Mouse (Mus musculus) limb, embryonic 12.5 days (tissue): Measurements from ENCODE around the gene Tada2a. TPM values are rescaled to one million over a fixed set of nuclear protein-coding genes. Genes with fewer than 3 reads are reported as not detected.

Experiments
- ATAC-seq: fragments of 200-750 bp; cut with Nextera tagmentation; 2 replicates; pipeline ENCODE4 v1.8.0; 2017; ENCODE audit warnings: low read depth, moderate TSS enrichment; ENCODE audit not compliant: insufficient number of reproducible peaks, insufficient read depth, low FRiP score, low TSS enrichment
- H3K27ac ChIP-seq: fragments of 300-500 bp; sonication (generic); 2 replicates; pipeline ENCODE4 v1.5.1; 2016; ENCODE audit warnings: mild to moderate bottlenecking, moderate library complexity
- H3K27me3 ChIP-seq: fragments of 300-500 bp; sonication (generic); 2 replicates; pipeline ENCODE4 v1.6.1; 2016; ENCODE audit warnings: mild to moderate bottlenecking, moderate library complexity
- H3K36me3 ChIP-seq: fragments of 300-500 bp; sonication (generic); 2 replicates; pipeline ENCODE4 v1.6.1; 2016; ENCODE audit warnings: mild to moderate bottlenecking, moderate library complexity
- H3K4me1 ChIP-seq: fragments of 300-500 bp; sonication (generic); replicated peaks from 2 replicates; pipeline ENCODE4 v1.6.1; 2016
- H3K4me2 ChIP-seq: fragments of 300-500 bp; sonication (generic); 2 replicates; pipeline ENCODE4 v1.6.1; 2016; ENCODE audit warnings: mild to moderate bottlenecking, moderate library complexity
- H3K4me3 ChIP-seq: fragments of 300-500 bp; sonication (generic); replicated peaks from 2 replicates; pipeline ENCODE4 v1.5.1; 2016; ENCODE audit warnings: mild to moderate bottlenecking
- H3K9ac ChIP-seq: fragments of 300-500 bp; sonication (generic); replicated peaks from 2 replicates; pipeline ENCODE4 v1.6.1; 2016; ENCODE audit warnings: mild to moderate bottlenecking, moderate library complexity
- H3K9me3 ChIP-seq: fragments of 300-500 bp; sonication (generic); 2 replicates; pipeline ENCODE4 v1.6.1; 2016; ENCODE audit warnings: mild to moderate bottlenecking, moderate library complexity
- WGBS: fragments of 180-500 bp; shearing (Covaris S2); methylation state at CpG from one replicate; pipeline ENCODE4 v1.1.7; 2016; 5-methylcytosine and 5-hydroxymethylcytosine counted together
- polyA plus RNA-seq: library from polyadenylated mRNA; unstranded; fragments of >200 nt; fragmentation: Nextera tagmentation; extraction: Ambion mirVana; gene quantifications from 2 replicates; pipeline ENCODE4 v1.2.1, GENCODE M21; 2016

The Tada2a gene
- polyA plus RNA-seq, 1 experiment from 2014 or later: 41.2 TPM

DNA sequence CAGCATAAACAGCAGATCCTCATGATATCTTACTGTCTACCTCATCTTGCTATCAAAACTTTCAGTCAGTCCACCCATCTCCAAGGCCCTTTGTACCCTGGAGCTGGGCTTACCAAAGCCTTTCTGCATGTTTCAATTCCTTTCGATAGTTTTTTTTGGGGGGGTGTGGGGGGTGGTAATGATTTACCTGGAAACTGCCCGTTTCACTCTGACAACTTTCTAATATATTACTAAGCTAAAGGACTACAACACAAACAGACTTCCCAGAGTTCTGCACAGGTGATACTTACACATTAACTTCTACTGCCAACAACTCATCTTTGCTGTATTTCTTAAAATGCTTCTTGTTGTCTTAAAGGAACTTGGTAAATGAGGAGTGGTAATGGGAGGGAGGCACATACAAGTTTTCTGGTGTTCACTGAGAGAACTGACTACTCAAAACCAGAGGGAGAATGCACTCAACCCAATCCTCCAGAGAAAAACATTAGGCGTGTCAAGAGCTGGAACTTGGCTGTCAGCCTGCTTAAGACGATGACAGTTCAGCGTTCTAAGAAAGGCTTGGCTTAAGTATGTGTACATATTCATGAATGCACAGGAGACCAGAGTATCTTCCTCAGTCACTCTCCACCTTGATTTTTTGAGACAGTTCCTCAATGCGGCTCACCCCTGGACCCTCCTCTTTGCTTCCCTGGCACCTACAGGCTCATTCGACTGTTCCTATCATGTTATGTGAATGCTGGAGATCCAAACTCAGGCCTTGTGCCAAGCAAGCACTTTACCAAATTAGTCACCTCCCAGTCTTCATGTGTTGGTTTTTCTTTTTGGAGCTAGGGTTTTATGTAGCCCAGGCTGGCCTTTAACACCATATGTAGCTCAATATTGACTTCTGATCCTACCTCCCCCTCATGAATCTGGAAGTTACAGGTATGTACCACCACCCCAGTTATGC lies 55.3 kb downstream of the Tada2a start:
- ATAC-seq: no peak
- 0 out of 2 replicates have a peak overlapping the region, but pooled peaks have one; percentile 17 for H3K27ac ChIP-seq

DNA sequence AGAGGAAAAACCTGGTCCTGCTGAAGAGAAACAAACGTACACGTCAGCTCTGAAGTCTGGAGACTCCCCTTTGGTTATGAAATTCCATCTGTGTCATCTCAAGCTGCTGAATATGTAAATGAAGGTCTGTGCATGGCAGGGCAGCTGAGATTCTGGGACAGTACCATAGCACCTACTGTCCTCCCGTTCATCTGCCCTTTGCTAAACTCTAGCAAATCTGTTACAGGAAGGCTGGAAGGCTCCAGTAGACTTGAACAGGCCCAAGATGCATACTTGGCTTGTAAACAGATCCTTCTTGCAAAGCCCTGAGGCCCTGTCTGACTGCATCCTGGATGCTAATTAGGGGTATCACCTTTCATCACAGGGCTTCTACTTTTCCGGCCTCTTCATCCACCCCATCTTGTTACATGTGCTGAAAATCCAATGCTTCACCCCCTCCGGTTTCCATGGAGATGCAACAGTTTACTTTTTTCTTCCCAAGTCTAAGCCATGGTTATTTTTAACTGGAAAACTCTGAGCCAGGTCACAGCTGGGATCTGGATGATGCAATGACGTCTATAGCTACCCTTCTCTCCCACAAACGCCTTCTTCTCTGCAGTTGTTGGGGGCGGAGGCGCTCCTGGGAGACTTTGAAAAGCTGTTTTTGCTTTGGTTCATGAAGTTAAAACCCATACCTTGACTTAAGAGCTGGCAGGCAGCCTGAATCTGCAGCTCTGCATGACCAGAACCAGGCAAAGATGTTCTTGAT lies 56.3 kb downstream of the Tada2a start:
- Histone ChIP-seq H3K27me3 (peaks cover 20% of the 10 kb centered on the region), H3K4me2 (no peak overlapping the region), H3K9me3 (no peaks in the 10 kb centered on the region), H3K27ac (peak overlapping the region; percentile 41; the same call in 1 of the 2 replicates), H3K36me3 (no peaks in the 10 kb centered on the region), H3K4me1 (peaks cover 13% of the 10 kb centered on the region), H3K4me3 (no peak overlapping the region), H3K9ac (no peak overlapping the region)
- no peak for ATAC-seq
- 38% methylated on average over 9 of the region's 9 CpGs for WGBS

More for the DNA sequence above, 55.3 kb downstream of the Tada2a start:
- H3K4me2 ChIP-seq: no peak overlapping the region
- no peak overlapping the region for H3K9ac ChIP-seq
- no peaks in the 10 kb centered on the region for H3K9me3 ChIP-seq
- no peak overlapping the region for H3K4me3 ChIP-seq
- peaks cover 10% of the 10 kb centered on the region for H3K27me3 ChIP-seq
- peaks cover 9% of the 10 kb centered on the region for H3K36me3 ChIP-seq
- 86% methylated on average over 7 of the region's 7 CpGs for WGBS
- H3K4me1 ChIP-seq: peaks cover 13% of the 10 kb centered on the region

DNA sequence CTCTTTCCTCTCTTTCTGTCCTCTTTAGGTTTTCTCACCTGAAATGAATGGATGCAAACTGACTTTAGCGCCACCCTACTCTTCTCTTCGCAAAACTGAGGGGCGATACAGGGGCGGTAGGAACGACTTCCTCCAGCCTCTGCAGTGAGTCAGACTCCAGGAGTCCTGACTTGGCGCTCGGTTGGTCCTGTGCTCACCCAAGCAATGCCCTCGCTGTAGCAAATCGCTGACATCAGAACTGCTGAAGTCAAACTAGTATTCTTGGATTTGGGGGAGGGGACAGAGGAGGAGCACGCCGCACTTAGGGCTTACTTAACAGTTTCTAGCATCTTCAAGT lies 60.4 kb downstream of the Tada2a start, which contains the start of gene Dusp14:
Gene Dusp14 (minus strand): TSS at position 228 of the 337 bp plus-strand sequence.
- no peaks in the 10 kb centered on the region for H3K36me3 ChIP-seq
- H3K4me3 ChIP-seq: peak within 1 kb of the TSS; percentile 73
- H3K4me1 ChIP-seq: peaks cover 26% of the 10 kb centered on the region
- peaks cover 48% of the 10 kb centered on the region for H3K27me3 ChIP-seq
- peak within 1 kb of the TSS; percentile 73 for H3K9ac ChIP-seq
- no peak within 1 kb of the TSS for H3K27ac ChIP-seq
- no peak for ATAC-seq
- 11% methylated on average over 11 of the region's 11 CpGs for WGBS
- H3K9me3 ChIP-seq: no peaks in the 10 kb centered on the region
- peak within 1 kb of the TSS; percentile 79 for H3K4me2 ChIP-seq

DNA sequence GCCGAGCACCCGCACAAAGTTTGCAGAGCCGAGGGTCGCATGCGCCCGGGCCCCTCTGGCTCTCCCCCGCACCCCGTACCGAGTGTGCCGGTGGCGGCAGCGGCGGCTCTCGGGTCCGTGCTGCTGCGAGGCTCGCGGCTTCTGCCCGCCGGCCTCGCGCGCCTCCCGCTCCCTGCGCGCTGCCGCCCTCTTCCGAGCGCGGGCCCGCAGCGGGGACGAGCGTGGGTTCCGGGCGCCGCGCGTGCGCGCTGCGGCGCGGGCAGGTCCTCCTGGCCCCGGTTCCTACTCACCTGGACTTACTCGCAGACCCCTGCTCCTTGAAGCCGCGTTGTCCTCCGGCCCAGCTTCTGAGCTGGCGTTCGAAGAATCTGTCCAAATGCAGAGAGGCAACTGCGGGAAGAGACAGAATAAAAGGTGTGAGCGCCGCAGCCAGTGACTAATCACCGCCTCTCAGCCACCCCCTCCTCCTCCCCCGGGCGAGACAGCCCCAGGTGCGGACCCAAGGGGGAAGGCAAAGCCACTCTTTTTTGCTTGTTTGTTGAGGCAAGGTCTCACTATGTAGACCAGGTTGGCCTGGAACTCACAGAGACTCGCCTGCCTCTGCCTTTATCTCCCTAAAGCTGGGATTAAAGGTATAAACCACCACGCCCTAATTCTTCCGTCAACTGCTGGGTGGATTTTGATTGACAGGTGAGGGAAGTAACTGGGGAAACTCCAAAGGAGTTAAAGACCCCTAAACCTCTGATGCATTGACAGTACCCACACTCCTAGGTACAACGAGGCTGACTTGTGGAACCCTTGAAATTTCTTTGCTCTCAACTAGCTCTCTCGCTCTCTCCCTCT lies 61.0 kb downstream of the Tada2a start:
- peaks cover 48% of the 10 kb centered on the region for H3K27me3 ChIP-seq
- no peak overlapping the region for H3K27ac ChIP-seq
- 0 out of 2 replicates have a peak, but pooled peaks have one; percentile 17 for ATAC-seq
- H3K9ac ChIP-seq: peak overlapping the region; percentile 73
- H3K9me3 ChIP-seq: no peaks in the 10 kb centered on the region
- H3K4me3 ChIP-seq: peak overlapping the region; percentile 73
- no peaks in the 10 kb centered on the region for H3K36me3 ChIP-seq
- peaks cover 21% of the 10 kb centered on the region for H3K4me1 ChIP-seq
- WGBS: 2% methylated on average over 63 of the region's 63 CpGs
- peak overlapping the region; percentile 79 for H3K4me2 ChIP-seq

DNA sequence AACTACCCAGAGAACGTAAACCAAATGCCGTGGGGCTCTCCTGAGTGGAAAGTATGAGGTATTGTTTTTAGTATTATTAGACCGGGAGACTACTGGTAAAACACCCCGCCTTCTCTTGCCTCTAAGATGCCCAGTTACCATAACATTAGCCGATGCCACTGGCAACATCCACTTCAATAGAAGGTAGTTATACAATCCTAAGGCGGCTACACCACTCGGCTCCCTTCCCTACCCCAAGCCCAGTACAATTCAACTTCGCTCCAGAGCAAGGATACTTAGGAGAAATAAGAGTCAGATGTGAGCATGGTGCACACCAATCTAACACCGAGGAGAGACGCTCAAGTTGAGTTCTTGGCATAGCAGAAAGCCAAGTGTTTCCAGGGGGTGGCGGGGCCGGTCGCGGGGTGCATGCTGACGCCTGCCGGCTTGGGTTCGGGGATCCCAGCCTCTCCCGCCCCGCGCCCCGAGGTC lies 61.6 kb downstream of the Tada2a start:
- Histone ChIP-seq H3K27ac (no peak overlapping the region), H3K4me2 (peak overlapping the region; percentile 79), H3K36me3 (no peaks in the 10 kb centered on the region), H3K4me3 (peak overlapping the region; percentile 73), H3K9me3 (no peaks in the 10 kb centered on the region), H3K27me3 (peaks cover 48% of the 10 kb centered on the region), H3K9ac (peak overlapping the region; percentile 73), H3K4me1 (peaks cover 15% of the 10 kb centered on the region)
- ATAC-seq: 0 out of 2 replicates have a peak, but pooled peaks have one; percentile 48
- whole genome bisulfite sequencing: 2% methylated on average over 21 of the region's 21 CpGs

DNA sequence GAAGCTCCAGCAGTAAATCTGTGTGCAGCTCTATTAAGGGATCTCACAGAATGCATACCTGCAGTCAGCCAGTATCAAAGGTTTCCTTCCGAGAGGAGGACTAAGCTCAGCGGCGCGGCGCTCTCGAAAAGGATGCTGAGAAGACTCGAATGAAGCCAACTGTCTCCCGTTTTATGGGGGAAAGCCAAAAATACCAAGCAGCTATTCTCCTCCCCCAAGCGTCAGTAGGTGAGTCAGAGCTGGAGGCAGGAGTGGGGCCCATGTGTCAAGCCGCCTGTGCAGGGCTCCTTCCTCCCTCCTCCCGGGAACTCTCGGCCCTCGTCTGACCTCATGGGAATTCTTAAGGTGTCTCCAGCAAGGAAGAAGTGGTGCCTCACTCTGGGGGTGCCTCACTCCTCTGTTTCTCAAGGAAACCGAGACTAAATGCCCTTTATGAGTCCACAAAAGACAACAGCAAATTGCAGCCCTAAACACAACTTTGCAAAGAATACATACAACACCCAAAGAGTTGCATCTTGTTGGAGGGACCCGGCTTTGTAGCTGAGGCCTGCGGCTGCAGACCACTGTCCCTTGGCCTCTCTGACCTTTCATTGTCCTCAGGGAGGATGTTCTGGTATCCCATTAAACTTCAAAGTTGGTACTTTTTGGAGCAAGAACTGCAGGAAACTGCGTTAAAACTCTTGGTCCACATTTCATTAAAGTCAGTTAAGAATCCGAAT lies 62.3 kb downstream of the Tada2a start:
- no peak for ATAC-seq
- 0 out of 2 replicates have a peak overlapping the region, but pooled peaks have one; percentile 73 for H3K9ac ChIP-seq
- peak overlapping the region; percentile 73 for H3K4me3 ChIP-seq
- H3K4me2 ChIP-seq: peak overlapping the region; percentile 79
- H3K27ac ChIP-seq: no peak overlapping the region
- H3K27me3 ChIP-seq: peaks cover 48% of the 10 kb centered on the region
- H3K4me1 ChIP-seq: peaks cover 13% of the 10 kb centered on the region
- no peaks in the 10 kb centered on the region for H3K9me3 ChIP-seq
- 7% methylated on average over 18 of the region's 18 CpGs for WGBS
- no peaks in the 10 kb centered on the region for H3K36me3 ChIP-seq

DNA sequence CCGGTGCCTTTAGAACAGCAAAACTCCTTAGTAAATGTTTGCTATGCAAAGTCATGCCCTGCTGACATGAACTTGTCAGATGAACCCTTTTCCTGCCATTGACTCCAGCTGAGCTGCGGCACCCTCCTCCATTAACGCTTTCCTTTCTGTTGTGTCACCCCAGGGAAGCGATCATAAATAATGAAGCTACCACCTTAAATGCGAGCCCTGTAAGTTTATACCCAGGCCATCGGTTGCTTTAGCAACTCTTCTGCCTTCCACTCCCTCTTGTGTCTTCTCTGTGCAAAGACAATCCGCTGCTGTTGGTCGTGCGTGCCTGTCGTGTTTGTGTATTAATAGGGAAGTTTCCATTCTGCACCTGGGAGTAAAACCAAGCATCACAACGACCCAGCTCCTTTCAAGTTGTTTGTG lies 63.3 kb downstream of the Tada2a start:
- Histone ChIP-seq H3K4me2 (no peak overlapping the region), H3K4me1 (peaks cover 13% of the 10 kb centered on the region), H3K9ac (no peak overlapping the region), H3K36me3 (no peaks in the 10 kb centered on the region), H3K4me3 (no peak overlapping the region), H3K27ac (no peak overlapping the region), H3K9me3 (no peaks in the 10 kb centered on the region), H3K27me3 (peaks cover 48% of the 10 kb centered on the region)
- WGBS: 5% methylated on average over 11 of the region's 11 CpGs
- no peak for ATAC-seq

DNA sequence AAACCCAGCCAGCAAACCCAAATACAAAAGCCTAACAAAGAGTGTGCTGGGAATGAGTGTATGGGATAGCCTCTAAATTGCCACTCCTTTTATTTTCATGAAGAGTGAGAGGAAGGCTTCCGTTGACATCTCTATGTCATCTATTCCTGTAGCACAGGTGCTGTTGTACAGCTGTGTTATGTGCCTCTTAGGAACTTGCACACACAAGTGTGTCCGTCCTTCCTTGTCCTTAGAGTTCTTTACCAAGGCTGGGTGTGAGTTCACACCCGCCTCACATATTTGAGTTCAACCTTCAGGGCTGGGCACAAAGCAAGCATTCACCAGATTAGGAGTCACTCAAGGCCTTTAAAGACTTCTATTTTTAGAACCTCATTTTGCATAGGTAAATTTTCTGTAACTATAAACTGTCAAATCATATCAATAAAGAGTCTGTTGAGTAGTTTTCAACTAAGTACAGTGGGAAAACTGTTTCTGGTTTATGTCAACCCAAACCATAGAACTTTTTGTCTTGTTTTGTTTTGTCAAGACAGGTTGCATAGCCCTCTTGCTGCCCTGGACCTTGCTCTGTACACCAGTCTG lies 65.7 kb downstream of the Tada2a start:
- no peak overlapping the region for H3K9ac ChIP-seq
- no peak overlapping the region for H3K27ac ChIP-seq
- WGBS: 89% methylated on average over 3 of the region's 3 CpGs

DNA sequence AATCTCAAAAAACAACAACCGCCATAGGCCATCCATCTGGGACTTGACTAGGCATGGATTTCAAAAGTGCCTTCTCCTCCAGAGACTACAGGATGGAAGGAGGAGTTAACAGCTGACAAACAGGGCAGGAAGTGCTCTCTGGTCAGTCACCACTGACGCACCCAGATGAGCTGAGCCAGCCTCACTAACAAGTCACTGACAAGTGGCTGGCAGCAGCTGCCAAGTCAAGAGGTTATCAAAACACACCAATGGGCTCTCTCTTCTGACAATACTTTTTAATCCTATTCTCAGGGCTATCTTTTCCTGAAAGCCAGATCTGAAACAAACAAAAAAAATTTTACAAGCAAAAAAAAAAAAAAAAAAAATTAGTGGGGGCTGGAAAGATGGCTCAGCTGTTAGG lies 66.6 kb downstream of the Tada2a start:
- Histone ChIP-seq H3K4me2 (no peak overlapping the region), H3K4me1 (peaks cover 13% of the 10 kb centered on the region), H3K9me3 (no peaks in the 10 kb centered on the region), H3K9ac (no peak overlapping the region), H3K36me3 (no peaks in the 10 kb centered on the region), H3K27me3 (peaks cover 26% of the 10 kb centered on the region), H3K27ac (no peak overlapping the region), H3K4me3 (no peak overlapping the region)
- ATAC-seq: no peak
- 49% methylated on average over 2 of the region's 2 CpGs for WGBS

More for the DNA sequence above, 65.7 kb downstream of the Tada2a start:
- no peak overlapping the region for H3K4me3 ChIP-seq
- no peaks in the 10 kb centered on the region for H3K9me3 ChIP-seq
- no peak overlapping the region for H3K4me2 ChIP-seq
- no peaks in the 10 kb centered on the region for H3K36me3 ChIP-seq
- H3K4me1 ChIP-seq: peaks cover 13% of the 10 kb centered on the region
- ATAC-seq: no peak
- peaks cover 35% of the 10 kb centered on the region for H3K27me3 ChIP-seq

DNA sequence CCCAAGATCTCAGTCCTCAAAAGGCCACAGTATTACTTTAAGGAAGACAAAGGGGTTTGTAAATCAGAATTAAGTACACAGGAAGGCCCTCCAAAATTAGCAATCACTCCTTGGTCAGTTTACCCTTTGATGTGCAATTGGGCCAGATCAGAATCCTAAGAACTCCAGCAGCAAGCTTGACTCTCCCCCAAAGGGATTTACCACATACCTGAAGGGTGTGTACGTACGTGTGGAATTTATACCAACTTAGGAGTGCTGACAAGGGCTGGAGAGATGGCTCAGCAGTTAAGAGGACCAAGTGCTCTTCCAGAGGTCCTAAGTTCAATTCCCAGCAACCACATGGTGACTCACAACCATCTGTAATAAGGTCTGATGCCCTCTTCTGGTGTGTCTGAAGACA lies 67.5 kb downstream of the Tada2a start:
- H3K9me3 ChIP-seq: no peaks in the 10 kb centered on the region
- ATAC-seq: no peak
- WGBS: 65% methylated on average over 2 of the region's 2 CpGs

More for the DNA sequence above, 67.5 kb downstream of the Tada2a start:
- H3K4me1 ChIP-seq: peaks cover 7% of the 10 kb centered on the region
- no peaks in the 10 kb centered on the region for H3K36me3 ChIP-seq
- H3K9ac ChIP-seq: no peak overlapping the region
- no peak overlapping the region for H3K4me2 ChIP-seq
- no peak overlapping the region for H3K27ac ChIP-seq
- no peak overlapping the region for H3K4me3 ChIP-seq
- peaks cover 16% of the 10 kb centered on the region for H3K27me3 ChIP-seq
